ENCODE assay signal across 21 mouse cellular contexts in the genomic region with DNA sequence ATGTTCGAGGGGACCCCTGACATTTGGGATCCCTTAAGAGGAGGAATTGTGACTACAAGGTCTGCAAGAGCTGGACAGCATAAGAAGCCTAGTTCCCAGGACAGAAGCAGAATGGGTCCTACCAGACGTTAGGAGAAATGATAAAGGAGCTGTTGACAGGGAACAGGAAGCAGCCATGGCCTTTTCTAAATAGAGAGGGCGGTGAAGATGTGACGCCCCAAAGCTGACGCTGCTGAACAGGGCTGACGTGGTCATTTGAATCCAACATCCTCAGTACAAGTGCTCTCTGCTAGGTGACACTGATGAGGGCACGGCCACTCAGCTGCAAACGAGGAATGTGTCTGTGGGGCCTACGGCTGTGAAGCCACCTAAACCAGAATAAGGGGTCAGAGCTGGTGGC.
A peak's percentile ranks its signal among the peaks of the same experiment; 100 is the strongest.
DNase-seq lines count a peak whose midpoint lies in the region; ATAC-seq and TF ChIP-seq lines count a peak whose summit lies in the region.
"Had no signal": no experiment of that assay in that cellular context is flagged by ENCODE, and none has a peak within 500 bp of the region (broad histone marks: within the 10 kb centered on the region; RNA-seq: fewer than 3 reads in every experiment).

No protein-coding gene starts in this region.

- TF ChIP-seq CTCF in midbrain, postnatal 0 days (IDR thresholded peaks at IDR 0.05): no peak

- ATAC-seq in hindbrain, embryonic 13.5 days (ENCODE audit: low FRiP score): no peak
- peak; percentile 83 for ATAC-seq in lung, embryonic 16.5 days (ENCODE audit: low read depth)
- no peak for ATAC-seq in midbrain, postnatal 0 days (ENCODE audit: low FRiP score)
- ATAC-seq: intestine, embryonic 15.5 days; midbrain, embryonic 16.5 days had no signal

- no peak for DNase-seq in hindbrain, embryonic 10.5 days (ENCODE audit: low spot score)
- DNase-seq in kidney, postnatal 25 days: peak; percentile 10 to 47
- DNase-seq in kidney, adult 8-10 months: no peak
- DNase-seq in lung, postnatal 14 days: peak; percentile 15
- no peak for DNase-seq in midbrain, postnatal 0 days (ENCODE audit: low spot score)
- DNase-seq: adrenal gland, adult 2 months; B cell, adult 2 months; cerebellum, adult 18-20 months; heart, postnatal 10 days; liver, embryonic 13.5 days; right cerebral cortex, postnatal 14 days had no signal

- no peak overlapping the region for H3K4me3 ChIP-seq in hindbrain, embryonic 13.5 days
- H3K4me3 ChIP-seq in hindbrain, embryonic 10.5 days: no peak overlapping the region
- no peak overlapping the region for H3K4me3 ChIP-seq in lung, embryonic 16.5 days (ENCODE audit: low read length)
- no peak overlapping the region for H3K4me3 ChIP-seq in midbrain, postnatal 0 days (ENCODE audit: low read depth, low read length)
- H3K4me3 ChIP-seq: forebrain, embryonic 10.5 days; heart, embryonic 10.5 days; intestine, embryonic 15.5 days; liver, embryonic 13.5 days; midbrain, embryonic 10.5 days had no signal

- peak overlapping the region; percentile 78 for H3K27ac ChIP-seq in hindbrain, embryonic 13.5 days
- no peak overlapping the region for H3K27ac ChIP-seq in hindbrain, embryonic 10.5 days
- no peak overlapping the region for H3K27ac ChIP-seq in lung, embryonic 16.5 days (ENCODE audit: low read length)
- no peak overlapping the region for H3K27ac ChIP-seq in midbrain, postnatal 0 days (ENCODE audit: low read depth, low read length)
- H3K27ac ChIP-seq: forebrain, embryonic 10.5 days; heart, embryonic 10.5 days; intestine, embryonic 15.5 days; liver, embryonic 13.5 days; midbrain, embryonic 10.5 days; stomach, postnatal 0 days had no signal

- H3K4me1 ChIP-seq in hindbrain, embryonic 13.5 days (replicated peaks): peaks cover 25% of the 10 kb centered on the region
- H3K4me1 ChIP-seq in hindbrain, embryonic 10.5 days (replicated peaks): no peaks in the 10 kb centered on the region
- peaks cover 6% of the 10 kb centered on the region; the same call in 1 of the 2 replicates for H3K4me1 ChIP-seq in lung, embryonic 16.5 days (replicated peaks; ENCODE audit: control insufficient read depth, insufficient read depth, low read length)
- H3K4me1 ChIP-seq in midbrain, postnatal 0 days (ENCODE audit: insufficient read depth, low read length): peaks cover 6% of the 10 kb centered on the region; the same call in 1 of the 2 replicates
- H3K4me1 ChIP-seq: intestine, embryonic 15.5 days; liver, embryonic 13.5 days; midbrain, embryonic 10.5 days had no signal

- H3K36me3 ChIP-seq in hindbrain, embryonic 13.5 days: no peaks in the 10 kb centered on the region
- H3K36me3 ChIP-seq in hindbrain, embryonic 10.5 days: no peaks in the 10 kb centered on the region
- H3K36me3 ChIP-seq in lung, embryonic 16.5 days (ENCODE audit: control insufficient read depth, insufficient read depth, low read length): no peaks in the 10 kb centered on the region
- no peaks in the 10 kb centered on the region for H3K36me3 ChIP-seq in midbrain, postnatal 0 days (ENCODE audit: insufficient read depth, low read length)
- H3K36me3 ChIP-seq: forebrain, embryonic 10.5 days; G1E; heart, embryonic 10.5 days; intestine, embryonic 15.5 days; liver, embryonic 13.5 days; midbrain, embryonic 10.5 days had no signal

- WGBS in hindbrain, embryonic 13.5 days: 67% methylated on average over 9 of the region's 9 CpGs
- whole genome bisulfite sequencing in hindbrain, embryonic 10.5 days: 80% methylated on average over 9 of the region's 9 CpGs
- WGBS in lung, embryonic 16.5 days: 24% methylated on average over 9 of the region's 9 CpGs
- WGBS in midbrain, postnatal 0 days: 87% methylated on average over 9 of the region's 9 CpGs

- H3K9ac ChIP-seq in hindbrain, embryonic 13.5 days: no peak overlapping the region
- no peak overlapping the region for H3K9ac ChIP-seq in lung, embryonic 16.5 days (ENCODE audit: low read length)
- no peak overlapping the region for H3K9ac ChIP-seq in midbrain, postnatal 0 days (replicated peaks; ENCODE audit: low read length, poor library complexity, severe bottlenecking)
- H3K9ac ChIP-seq: intestine, embryonic 15.5 days; liver, embryonic 13.5 days had no signal

- H3K4me2 ChIP-seq in hindbrain, embryonic 13.5 days: no peak overlapping the region
- H3K4me2 ChIP-seq in lung, embryonic 16.5 days (ENCODE audit: low read depth, low read length): no peak overlapping the region
- H3K4me2 ChIP-seq in midbrain, postnatal 0 days (ENCODE audit: low read depth, low read length, poor library complexity, severe bottlenecking): no peak overlapping the region
- H3K4me2 ChIP-seq: intestine, embryonic 15.5 days; liver, embryonic 13.5 days had no signal

- H3K9me3 ChIP-seq in hindbrain, embryonic 13.5 days: no peaks in the 10 kb centered on the region
- H3K9me3 ChIP-seq in hindbrain, embryonic 10.5 days: no peaks in the 10 kb centered on the region
- no peaks in the 10 kb centered on the region for H3K9me3 ChIP-seq in lung, embryonic 16.5 days (ENCODE audit: control insufficient read depth, low read length)
- H3K9me3 ChIP-seq in midbrain, postnatal 0 days (ENCODE audit: low read length): no peaks in the 10 kb centered on the region
- H3K9me3 ChIP-seq: forebrain, embryonic 10.5 days; heart, embryonic 10.5 days; intestine, embryonic 15.5 days; liver, embryonic 13.5 days; midbrain, embryonic 10.5 days had no signal

- H3K27me3 ChIP-seq in hindbrain, embryonic 13.5 days: no peaks in the 10 kb centered on the region
- no peaks in the 10 kb centered on the region for H3K27me3 ChIP-seq in hindbrain, embryonic 10.5 days (ENCODE audit: insufficient read depth, poor library complexity, severe bottlenecking)
- no peaks in the 10 kb centered on the region for H3K27me3 ChIP-seq in lung, embryonic 16.5 days (ENCODE audit: control insufficient read depth, insufficient read depth, low read depth, low read length)
- H3K27me3 ChIP-seq in midbrain, postnatal 0 days (ENCODE audit: insufficient read depth, low read length): no peaks in the 10 kb centered on the region
- H3K27me3 ChIP-seq: CH12.LX; intestine, embryonic 15.5 days; liver, embryonic 13.5 days had no signal

Comparison
In these comparisons a context has a peak if more than half of its experiments do, and no peak if none do; other contexts are left out.
1. DNase-seq: peak in kidney, postnatal 25 days (2 of 2) and lung, postnatal 14 days (single experiment); none in hindbrain, embryonic 10.5 days (single experiment), kidney, adult 8-10 months (0 of 2) and midbrain, postnatal 0 days (single experiment).